Mouse (Mus musculus): ENCODE data around the gene Cdk1. TPM values are rescaled to one million over a fixed set of nuclear protein-coding genes. Genes with fewer than 3 reads are reported as not detected.
A peak's percentile ranks its signal among the peaks of the same experiment; 100 is the strongest.

Cdk1 gene
- polyA plus RNA-seq, 1 experiment from 2014 or later = 547 TPM

DNA sequence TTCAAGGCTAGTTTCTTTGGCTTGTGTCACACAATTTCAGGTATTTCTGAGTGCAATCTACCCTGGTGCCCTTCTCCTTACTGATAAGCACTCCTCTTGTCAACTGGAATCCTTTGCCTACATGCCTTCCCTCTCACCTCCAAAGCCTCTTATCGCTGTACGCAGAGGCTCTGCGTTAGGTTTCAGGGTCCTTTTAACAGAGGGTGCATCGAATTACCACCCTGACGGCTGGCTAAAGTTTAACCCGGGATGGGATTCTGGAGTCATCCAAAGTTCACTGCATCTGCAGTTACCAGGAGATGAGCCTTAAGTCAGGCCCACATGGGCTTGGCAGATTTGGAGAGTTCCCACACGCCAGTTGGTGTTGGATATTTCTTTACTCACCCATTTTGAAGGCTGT, 47.1 kb downstream of the Cdk1 start:
- no peak overlapping the region for H3K4me2 ChIP-seq (replicated peaks; ENCODE audit: low read depth, low read length)
- H3K36me3 ChIP-seq (ENCODE audit: control insufficient read depth, insufficient read depth, low read length) = no peaks in the 10 kb centered on the region
- no peaks in the 10 kb centered on the region for H3K4me1 ChIP-seq (ENCODE audit: control insufficient read depth, insufficient read depth, low read length)
- H3K4me3 ChIP-seq (ENCODE audit: low read length) = no peak overlapping the region
- WGBS = 18% methylated on average over 7 of the region's 7 CpGs
- no peaks in the 10 kb centered on the region for H3K9me3 ChIP-seq (ENCODE audit: control insufficient read depth, low read length)
- no peaks in the 10 kb centered on the region for H3K27me3 ChIP-seq (ENCODE audit: control insufficient read depth, insufficient read depth, low read length)
- peak overlapping the region; percentile 44; the same call in 1 of the 2 replicates for H3K27ac ChIP-seq (ENCODE audit: low read depth, low read length)
- ATAC-seq (ENCODE audit: low FRiP score, low TSS enrichment) = peak; percentile 53
- H3K9ac ChIP-seq (ENCODE audit: low read depth, low read length) = no peak overlapping the region

- Histone ChIP-seq H3K27me3 (ENCODE audit: control insufficient read depth, insufficient read depth, low read length) (no peaks in the 10 kb centered on the region), H3K4me1 (ENCODE audit: control insufficient read depth, insufficient read depth, low read length) (no peaks in the 10 kb centered on the region), H3K27ac (ENCODE audit: low read depth, low read length) (no peak overlapping the region), H3K9me3 (ENCODE audit: control insufficient read depth, low read length) (no peaks in the 10 kb centered on the region), H3K4me3 (ENCODE audit: low read length) (no peak overlapping the region), H3K9ac (ENCODE audit: low read depth, low read length) (no peak overlapping the region), H3K36me3 (ENCODE audit: control insufficient read depth, insufficient read depth, low read length) (no peaks in the 10 kb centered on the region), H3K4me2 (replicated peaks; ENCODE audit: low read depth, low read length) (no peak overlapping the region)
- ATAC-seq (ENCODE audit: low FRiP score, low TSS enrichment) = no peak
- 89% methylated on average over 3 of the region's 3 CpGs for WGBS
These were observed 47.9 kb downstream of the Cdk1 start for GRCm38 (mm10) chr10:69304819-69305218.

- H3K9me3 ChIP-seq (ENCODE audit: control insufficient read depth, low read length) = no peaks in the 10 kb centered on the region
- 86% methylated on average over 3 of the region's 3 CpGs for WGBS
These were observed 50.1 kb downstream of the Cdk1 start for GRCm38 (mm10) chr10:69302667-69303066.

GRCm38 (mm10) chr10:69299985-69300384, 52.8 kb downstream of the Cdk1 start:
- H3K4me2 ChIP-seq (replicated peaks; ENCODE audit: low read depth, low read length) = no peak overlapping the region
- H3K9me3 ChIP-seq (ENCODE audit: control insufficient read depth, low read length) = no peaks in the 10 kb centered on the region
- H3K36me3 ChIP-seq (ENCODE audit: control insufficient read depth, insufficient read depth, low read length) = no peaks in the 10 kb centered on the region
- H3K4me1 ChIP-seq (ENCODE audit: control insufficient read depth, insufficient read depth, low read length) = no peaks in the 10 kb centered on the region
- no peak for ATAC-seq (ENCODE audit: low FRiP score, low TSS enrichment)
- no peak overlapping the region for H3K9ac ChIP-seq (ENCODE audit: low read depth, low read length)
- no peak overlapping the region for H3K27ac ChIP-seq (ENCODE audit: low read depth, low read length)
- H3K27me3 ChIP-seq (ENCODE audit: control insufficient read depth, insufficient read depth, low read length) = no peaks in the 10 kb centered on the region
- 73% methylated on average over 7 of the region's 7 CpGs for WGBS
- H3K4me3 ChIP-seq (ENCODE audit: low read length) = no peak overlapping the region

More at GRCm38 (mm10) chr10:69302667-69303066, 50.1 kb downstream of the Cdk1 start:
- no peak overlapping the region for H3K4me2 ChIP-seq (replicated peaks; ENCODE audit: low read depth, low read length)
- H3K4me1 ChIP-seq (ENCODE audit: control insufficient read depth, insufficient read depth, low read length) = no peaks in the 10 kb centered on the region
- H3K9ac ChIP-seq (ENCODE audit: low read depth, low read length) = no peak overlapping the region
- H3K36me3 ChIP-seq (ENCODE audit: control insufficient read depth, insufficient read depth, low read length) = no peaks in the 10 kb centered on the region
- H3K4me3 ChIP-seq (ENCODE audit: low read length) = no peak overlapping the region
- no peak for ATAC-seq (ENCODE audit: low FRiP score, low TSS enrichment)
- H3K27ac ChIP-seq (ENCODE audit: low read depth, low read length) = no peak overlapping the region
- H3K27me3 ChIP-seq (ENCODE audit: control insufficient read depth, insufficient read depth, low read length) = no peaks in the 10 kb centered on the region

DNA sequence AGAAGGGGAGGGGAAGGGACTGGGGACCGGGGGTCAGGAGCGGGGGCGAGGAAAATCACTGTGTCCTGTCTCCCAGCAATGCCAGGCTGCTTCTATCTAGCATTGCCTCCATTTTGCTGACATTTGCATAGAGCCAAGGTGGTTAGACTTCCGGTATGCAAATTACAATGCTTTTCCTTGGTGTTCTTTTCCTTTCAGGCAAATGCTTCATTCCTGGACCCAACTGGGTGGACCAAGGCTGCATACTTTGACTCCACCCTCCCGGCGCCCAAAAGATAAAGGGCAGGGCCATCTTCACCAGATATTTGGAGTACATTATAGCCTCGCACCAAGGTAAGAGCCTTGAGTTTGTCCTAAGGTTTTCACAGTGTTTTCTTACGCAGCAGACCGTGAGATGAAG, 56.8 kb downstream of the Cdk1 start:
- ATAC-seq (ENCODE audit: low FRiP score, low TSS enrichment) = no peak
- Histone ChIP-seq H3K36me3 (ENCODE audit: control insufficient read depth, insufficient read depth, low read length) (no peaks in the 10 kb centered on the region), H3K27me3 (ENCODE audit: control insufficient read depth, insufficient read depth, low read length) (no peaks in the 10 kb centered on the region), H3K4me3 (ENCODE audit: low read length) (no peak overlapping the region), H3K27ac (ENCODE audit: low read depth, low read length) (no peak overlapping the region), H3K9me3 (ENCODE audit: control insufficient read depth, low read length) (no peaks in the 10 kb centered on the region), H3K9ac (ENCODE audit: low read depth, low read length) (no peak overlapping the region), H3K4me2 (replicated peaks; ENCODE audit: low read depth, low read length) (no peak overlapping the region), H3K4me1 (ENCODE audit: control insufficient read depth, insufficient read depth, low read length) (no peaks in the 10 kb centered on the region)
- WGBS = 70% methylated on average over 9 of the region's 9 CpGs

GRCm38 (mm10) chr10:69290736-69291135, 62.0 kb downstream of the Cdk1 start:
- Histone ChIP-seq H3K36me3 (ENCODE audit: control insufficient read depth, insufficient read depth, low read length) (peaks cover 14% of the 10 kb centered on the region), H3K4me2 (replicated peaks; ENCODE audit: low read depth, low read length) (no peak overlapping the region), H3K27ac (ENCODE audit: low read depth, low read length) (no peak overlapping the region), H3K27me3 (ENCODE audit: control insufficient read depth, insufficient read depth, low read length) (no peaks in the 10 kb centered on the region), H3K4me3 (ENCODE audit: low read length) (no peak overlapping the region), H3K4me1 (ENCODE audit: control insufficient read depth, insufficient read depth, low read length) (no peaks in the 10 kb centered on the region), H3K9ac (ENCODE audit: low read depth, low read length) (no peak overlapping the region), H3K9me3 (ENCODE audit: control insufficient read depth, low read length) (no peaks in the 10 kb centered on the region)
- no peak for ATAC-seq (ENCODE audit: low FRiP score, low TSS enrichment)
- WGBS = 93% methylated on average over 8 of the region's 8 CpGs

DNA sequence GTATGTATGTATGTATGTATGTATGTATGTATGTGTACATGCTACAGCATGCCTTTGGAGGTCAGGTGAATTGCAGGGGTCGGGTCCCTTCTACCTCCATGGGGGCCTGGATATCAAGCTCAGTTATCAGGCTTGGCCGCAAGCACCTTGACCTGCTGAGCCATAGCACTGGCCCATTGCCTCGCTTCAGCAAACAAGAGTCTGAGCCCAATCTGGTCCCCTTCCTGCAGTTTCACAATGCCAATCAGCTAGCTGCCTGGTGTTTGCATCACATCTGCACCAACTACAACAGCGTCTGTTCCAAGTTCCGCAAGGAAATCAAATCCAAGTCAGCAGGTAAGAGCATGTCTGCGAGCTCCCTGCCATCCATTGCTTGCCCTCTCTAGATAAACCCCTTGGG, 64.0 kb downstream of the Cdk1 start:
- Histone ChIP-seq H3K4me1 (ENCODE audit: control insufficient read depth, insufficient read depth, low read length) (no peaks in the 10 kb centered on the region), H3K9me3 (ENCODE audit: control insufficient read depth, low read length) (no peaks in the 10 kb centered on the region), H3K27ac (ENCODE audit: low read depth, low read length) (no peak overlapping the region), H3K36me3 (ENCODE audit: control insufficient read depth, insufficient read depth, low read length) (peaks cover 22% of the 10 kb centered on the region), H3K4me2 (replicated peaks; ENCODE audit: low read depth, low read length) (no peak overlapping the region), H3K4me3 (ENCODE audit: low read length) (no peak overlapping the region), H3K27me3 (ENCODE audit: control insufficient read depth, insufficient read depth, low read length) (no peaks in the 10 kb centered on the region), H3K9ac (ENCODE audit: low read depth, low read length) (no peak overlapping the region)
- 92% methylated on average over 6 of the region's 6 CpGs for WGBS
- ATAC-seq (ENCODE audit: low FRiP score, low TSS enrichment) = no peak

DNA sequence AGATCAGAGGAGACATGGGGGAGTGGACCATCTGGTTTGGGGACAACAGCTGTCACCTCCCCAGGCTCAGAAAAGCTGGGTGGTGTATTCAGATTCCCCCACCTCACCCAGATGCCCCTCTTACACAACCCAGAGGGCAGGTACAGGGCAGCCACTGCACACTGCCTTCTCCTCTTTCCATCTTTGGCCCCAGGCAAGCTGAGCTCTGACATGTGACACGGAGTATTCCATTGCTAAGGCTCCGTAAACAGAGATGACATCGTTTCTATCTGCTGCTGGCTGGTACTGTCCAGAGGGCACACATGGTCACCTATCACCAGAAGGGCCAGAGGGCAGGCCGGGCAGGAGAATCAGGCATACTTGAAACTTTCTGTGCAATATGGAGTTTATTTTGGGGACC, 64.7 kb downstream of the Cdk1 start:
- Histone ChIP-seq H3K27me3 (ENCODE audit: control insufficient read depth, insufficient read depth, low read length) (no peaks in the 10 kb centered on the region), H3K4me2 (replicated peaks; ENCODE audit: low read depth, low read length) (no peak overlapping the region), H3K9ac (ENCODE audit: low read depth, low read length) (no peak overlapping the region), H3K4me1 (ENCODE audit: control insufficient read depth, insufficient read depth, low read length) (no peaks in the 10 kb centered on the region), H3K27ac (ENCODE audit: low read depth, low read length) (no peak overlapping the region), H3K4me3 (ENCODE audit: low read length) (no peak overlapping the region), H3K36me3 (ENCODE audit: control insufficient read depth, insufficient read depth, low read length) (peaks cover 26% of the 10 kb centered on the region), H3K9me3 (ENCODE audit: control insufficient read depth, low read length) (no peaks in the 10 kb centered on the region)
- no peak for ATAC-seq (ENCODE audit: low FRiP score, low TSS enrichment)
- 59% methylated on average over 4 of the region's 4 CpGs for WGBS

GRCm38 (mm10) chr10:69286939-69287338, 65.8 kb downstream of the Cdk1 start:
- Histone ChIP-seq H3K27me3 (ENCODE audit: control insufficient read depth, insufficient read depth, low read length) (no peaks in the 10 kb centered on the region), H3K4me3 (ENCODE audit: low read length) (no peak overlapping the region), H3K27ac (ENCODE audit: low read depth, low read length) (no peak overlapping the region), H3K9ac (ENCODE audit: low read depth, low read length) (no peak overlapping the region), H3K4me2 (replicated peaks; ENCODE audit: low read depth, low read length) (no peak overlapping the region), H3K4me1 (ENCODE audit: control insufficient read depth, insufficient read depth, low read length) (no peaks in the 10 kb centered on the region), H3K36me3 (ENCODE audit: control insufficient read depth, insufficient read depth, low read length) (peaks cover 32% of the 10 kb centered on the region), H3K9me3 (ENCODE audit: control insufficient read depth, low read length) (no peaks in the 10 kb centered on the region)
- no peak for ATAC-seq (ENCODE audit: low FRiP score, low TSS enrichment)
- WGBS = 94% methylated on average over 3 of the region's 3 CpGs

All from kidney, embryonic 14.5 days (tissue).